Mouse (Mus musculus): ENCODE results near the gene Nop56.

GRCm38 (mm10) chr2:130294936-130295277 is 20.7 kb downstream of the Nop56 start, which contains the start of gene Ebf4:
- no peak for TF ChIP-seq POLR2A (IDR thresholded peaks at IDR 0.05; ENCODE audit: borderline replicate concordance, control insufficient read depth, low read depth, low read length)
- no peak for TF ChIP-seq CTCF (IDR thresholded peaks at IDR 0.05; ENCODE audit: control insufficient read depth, insufficient read depth, low read length)

Data from bone marrow, adult 2 months (tissue).